Mouse (Mus musculus): ENCODE data around the gene Sarnp. TPM values are rescaled to one million over a fixed set of nuclear protein-coding genes. Genes with fewer than 3 reads are reported as not detected.

Gene Sarnp
- polyA plus RNA-seq, 1 experiment from 2014 or later: 137 TPM

- no peak overlapping the region for H3K4me3 ChIP-seq (ENCODE audit: low read length)
These were observed 53.2 kb downstream of the Sarnp start for GRCm38 (mm10) chr10:128870341-128870740.

GRCm38 (mm10) chr10:128878291-128878690 lies 61.2 kb downstream of the Sarnp start:
- Histone ChIP-seq H3K9ac (ENCODE audit: low read depth, low read length) (no peak overlapping the region), H3K27ac (ENCODE audit: low read depth, low read length) (no peak overlapping the region), H3K36me3 (ENCODE audit: control insufficient read depth, insufficient read depth, low read length) (0 out of 2 replicates have a peak, but pooled peaks cover 3% of the 10 kb centered on the region), H3K27me3 (replicated peaks; ENCODE audit: control insufficient read depth, insufficient read depth, low read length) (no peaks in the 10 kb centered on the region), H3K9me3 (ENCODE audit: control insufficient read depth, low read length) (no peaks in the 10 kb centered on the region), H3K4me2 (ENCODE audit: low read length) (no peak overlapping the region), H3K4me1 (ENCODE audit: control insufficient read depth, insufficient read depth, low read depth, low read length) (no peaks in the 10 kb centered on the region), H3K4me3 (ENCODE audit: low read length) (no peak overlapping the region)
- ATAC-seq: no peak

More at GRCm38 (mm10) chr10:128870341-128870740, 53.2 kb downstream of the Sarnp start:
- no peaks in the 10 kb centered on the region for H3K9me3 ChIP-seq (ENCODE audit: control insufficient read depth, low read length)
- H3K9ac ChIP-seq (ENCODE audit: low read depth, low read length): no peak overlapping the region
- H3K4me1 ChIP-seq (ENCODE audit: control insufficient read depth, insufficient read depth, low read depth, low read length): no peaks in the 10 kb centered on the region
- ATAC-seq: no peak
- H3K27me3 ChIP-seq (replicated peaks; ENCODE audit: control insufficient read depth, insufficient read depth, low read length): no peaks in the 10 kb centered on the region
- 89% methylated on average over 3 of the region's 3 CpGs for WGBS
- no peak overlapping the region for H3K27ac ChIP-seq (ENCODE audit: low read depth, low read length)
- 0 out of 2 replicates have a peak, but pooled peaks cover 6% of the 10 kb centered on the region for H3K36me3 ChIP-seq (ENCODE audit: control insufficient read depth, insufficient read depth, low read length)
- H3K4me2 ChIP-seq (ENCODE audit: low read length): no peak overlapping the region

GRCm38 (mm10) chr10:128878811-128879210 lies 61.7 kb downstream of the Sarnp start:
- H3K36me3 ChIP-seq (ENCODE audit: control insufficient read depth, insufficient read depth, low read length): no peaks in the 10 kb centered on the region

GRCm38 (mm10) chr10:128882067-128882466 lies 64.9 kb downstream of the Sarnp start:
- no peak overlapping the region for H3K9ac ChIP-seq (ENCODE audit: low read depth, low read length)
- no peaks in the 10 kb centered on the region for H3K4me1 ChIP-seq (ENCODE audit: control insufficient read depth, insufficient read depth, low read depth, low read length)
- no peak overlapping the region for H3K27ac ChIP-seq (ENCODE audit: low read depth, low read length)
- 77% methylated on average over 5 of the region's 5 CpGs for WGBS
- no peak for ATAC-seq
- H3K9me3 ChIP-seq (ENCODE audit: control insufficient read depth, low read length): no peaks in the 10 kb centered on the region
- H3K4me3 ChIP-seq (ENCODE audit: low read length): no peak overlapping the region
- H3K4me2 ChIP-seq (ENCODE audit: low read length): no peak overlapping the region
- H3K27me3 ChIP-seq (replicated peaks; ENCODE audit: control insufficient read depth, insufficient read depth, low read length): no peaks in the 10 kb centered on the region
- 0 out of 2 replicates have a peak, but pooled peaks cover 2% of the 10 kb centered on the region for H3K36me3 ChIP-seq (ENCODE audit: control insufficient read depth, insufficient read depth, low read length)

More at GRCm38 (mm10) chr10:128878811-128879210, 61.7 kb downstream of the Sarnp start:
- Histone ChIP-seq H3K4me1 (ENCODE audit: control insufficient read depth, insufficient read depth, low read depth, low read length) (no peaks in the 10 kb centered on the region), H3K4me2 (ENCODE audit: low read length) (no peak overlapping the region), H3K4me3 (ENCODE audit: low read length) (no peak overlapping the region), H3K9ac (ENCODE audit: low read depth, low read length) (no peak overlapping the region), H3K27ac (ENCODE audit: low read depth, low read length) (no peak overlapping the region), H3K9me3 (ENCODE audit: control insufficient read depth, low read length) (no peaks in the 10 kb centered on the region), H3K27me3 (replicated peaks; ENCODE audit: control insufficient read depth, insufficient read depth, low read length) (no peaks in the 10 kb centered on the region)
- no peak for ATAC-seq
- WGBS: 84% methylated on average over 2 of the region's 2 CpGs

- peak overlapping the region; percentile 65 for H3K27ac ChIP-seq (ENCODE audit: low read depth, low read length)
- H3K4me2 ChIP-seq (ENCODE audit: low read length): peak overlapping the region; percentile 59
- H3K9ac ChIP-seq (ENCODE audit: low read depth, low read length): peak overlapping the region; percentile 64
- peak; percentile 14; the same call in 1 of the 2 replicates for ATAC-seq
- WGBS: 0% methylated on average over 7 of the region's 7 CpGs
- H3K4me3 ChIP-seq (ENCODE audit: low read length): peak overlapping the region; percentile 91
- H3K4me1 ChIP-seq (ENCODE audit: control insufficient read depth, insufficient read depth, low read depth, low read length): peaks cover 26% of the 10 kb centered on the region
- no peaks in the 10 kb centered on the region for H3K27me3 ChIP-seq (replicated peaks; ENCODE audit: control insufficient read depth, insufficient read depth, low read length)
- no peaks in the 10 kb centered on the region for H3K9me3 ChIP-seq (ENCODE audit: control insufficient read depth, low read length)
- H3K36me3 ChIP-seq (ENCODE audit: control insufficient read depth, insufficient read depth, low read length): 0 out of 2 replicates have a peak, but pooled peaks cover 2% of the 10 kb centered on the region
These were observed 72.1 kb downstream of the Sarnp start for GRCm38 (mm10) chr10:128888941-128889827.

GRCm38 (mm10) chr10:128889846-128890245 lies 72.7 kb downstream of the Sarnp start:
- ATAC-seq: no peak
- 0 out of 2 replicates have a peak, but pooled peaks cover 2% of the 10 kb centered on the region for H3K36me3 ChIP-seq (ENCODE audit: control insufficient read depth, insufficient read depth, low read length)
- no peaks in the 10 kb centered on the region for H3K9me3 ChIP-seq (ENCODE audit: control insufficient read depth, low read length)
- H3K4me2 ChIP-seq (ENCODE audit: low read length): peak overlapping the region; percentile 59
- peak overlapping the region; percentile 88 for H3K9ac ChIP-seq (ENCODE audit: low read depth, low read length)
- peak overlapping the region; percentile 91 for H3K4me3 ChIP-seq (ENCODE audit: low read length)
- peak overlapping the region; percentile 30 for H3K27ac ChIP-seq (ENCODE audit: low read depth, low read length)
- 15% methylated on average over 2 of the region's 2 CpGs for WGBS
- peaks cover 26% of the 10 kb centered on the region for H3K4me1 ChIP-seq (ENCODE audit: control insufficient read depth, insufficient read depth, low read depth, low read length)
- no peaks in the 10 kb centered on the region for H3K27me3 ChIP-seq (replicated peaks; ENCODE audit: control insufficient read depth, insufficient read depth, low read length)

GRCm38 (mm10) chr10:128890383-128891295 lies 73.5 kb downstream of the Sarnp start:
- Histone ChIP-seq H3K9me3 (ENCODE audit: control insufficient read depth, low read length) (no peaks in the 10 kb centered on the region), H3K4me2 (ENCODE audit: low read length) (peak overlapping the region; percentile 59), H3K36me3 (ENCODE audit: control insufficient read depth, insufficient read depth, low read length) (0 out of 2 replicates have a peak, but pooled peaks cover 2% of the 10 kb centered on the region), H3K27ac (ENCODE audit: low read depth, low read length) (peak overlapping the region; percentile 94), H3K4me3 (ENCODE audit: low read length) (peak overlapping the region; percentile 91), H3K9ac (ENCODE audit: low read depth, low read length) (peak overlapping the region; percentile 88), H3K4me1 (ENCODE audit: control insufficient read depth, insufficient read depth, low read depth, low read length) (peaks cover 26% of the 10 kb centered on the region), H3K27me3 (replicated peaks; ENCODE audit: control insufficient read depth, insufficient read depth, low read length) (no peaks in the 10 kb centered on the region)
- WGBS: under 1% methylated on average over 40 of the region's 40 CpGs
- peak; percentile 3; the same call in 1 of the 2 replicates for ATAC-seq

GRCm38 (mm10) chr10:128891296-128892094 lies 74.4 kb downstream of the Sarnp start, which contains the start of gene Gdf11:
Gene Gdf11 (minus strand): TSS chr10:128891718.
- peak within 1 kb of the TSS; percentile 88 for H3K9ac ChIP-seq (ENCODE audit: low read depth, low read length)
- H3K9me3 ChIP-seq (ENCODE audit: control insufficient read depth, low read length): no peaks in the 10 kb centered on the region
- no peaks in the 10 kb centered on the region for H3K27me3 ChIP-seq (replicated peaks; ENCODE audit: control insufficient read depth, insufficient read depth, low read length)
- peaks cover 26% of the 10 kb centered on the region for H3K4me1 ChIP-seq (ENCODE audit: control insufficient read depth, insufficient read depth, low read depth, low read length)
- peak within 1 kb of the TSS; percentile 91 for H3K4me3 ChIP-seq (ENCODE audit: low read length)
- H3K4me2 ChIP-seq (ENCODE audit: low read length): peak within 1 kb of the TSS; percentile 59
- under 1% methylated on average over 61 of the region's 89 CpGs for WGBS
- ATAC-seq: peak; percentile 84
- peak within 1 kb of the TSS; percentile 94 for H3K27ac ChIP-seq (ENCODE audit: low read depth, low read length)
- no peaks in the 10 kb centered on the region for H3K36me3 ChIP-seq (ENCODE audit: control insufficient read depth, insufficient read depth, low read length)
